In genomic region chr19:10208851-10209250, GRCm38 (mm10) we compare ENCODE assay signal across 29 mouse cellular contexts. TPM values are rescaled to one million over a fixed set of nuclear protein-coding genes. Genes with fewer than 3 reads are reported as not detected.
DNase-seq lines count a peak whose midpoint lies in the region; ATAC-seq lines count a peak whose summit lies in the region.
"Had no signal": no experiment of that assay in that cellular context is flagged by ENCODE, and none has a peak within 500 bp of the region (broad histone marks: within the 10 kb centered on the region; RNA-seq: fewer than 3 reads in every experiment).

No protein-coding gene starts in this region.

- H3K9ac ChIP-seq in heart, embryonic 12.5 days, result no peak overlapping the region
- H3K9ac ChIP-seq: forebrain, embryonic 13.5 days; forebrain, postnatal 0 days; heart, embryonic 15.5 days; hindbrain, embryonic 13.5 days; intestine, embryonic 15.5 days had no signal

- peaks cover 79% of the 10 kb centered on the region for H3K36me3 ChIP-seq in heart, embryonic 12.5 days

- no peak overlapping the region for H3K27ac ChIP-seq in heart, embryonic 12.5 days (ENCODE audit: poor library complexity, severe bottlenecking)
- H3K27ac ChIP-seq: embryonic facial prominence, embryonic 10.5 days; embryonic facial prominence, embryonic 13.5 days; forebrain, embryonic 13.5 days; gastrocnemius, adult 2 months; heart, embryonic 15.5 days; hindbrain, embryonic 10.5 days; hindbrain, embryonic 13.5 days; intestine, embryonic 15.5 days had no signal

- H3K4me2 ChIP-seq in heart, embryonic 12.5 days, result no peak overlapping the region
- H3K4me2 ChIP-seq: embryonic facial prominence, embryonic 13.5 days; forebrain, embryonic 13.5 days; heart, embryonic 11.5 days; heart, embryonic 15.5 days; hindbrain, embryonic 13.5 days; intestine, embryonic 15.5 days had no signal

- no peaks in the 10 kb centered on the region for H3K27me3 ChIP-seq in heart, embryonic 12.5 days (replicated peaks)
- H3K27me3 ChIP-seq: embryonic facial prominence, embryonic 13.5 days; forebrain, embryonic 13.5 days; heart, embryonic 15.5 days; hindbrain, embryonic 13.5 days; intestine, embryonic 15.5 days had no signal

- intact Hi-C loops in heart, postnatal 14 days (cut with DNase I), result no loop called here

- peak; percentile 13 to 37 for DNase-seq in adrenal gland, adult (ENCODE audit: inconsistent age in 2 of 2, low spot score in 1 of 2)
- no peak for DNase-seq in adrenal gland, adult 18-20 months (ENCODE audit: low spot score in 2 of 2)
- DNase-seq in heart, adult 18-20 months, result peak; percentile 63 to 81
- no peak for DNase-seq in heart, postnatal 14 days
- peak; percentile 46 to 49 for DNase-seq in heart, adult 9 months (ENCODE audit: low spot score in 2 of 2)
- DNase-seq in adipocyte (ENCODE audit: low spot score), result peak; percentile 72
- DNase-seq: adrenal gland, adult 8-10 months; adrenal gland, postnatal 25 days; cerebellum, adult 11-12 months; cerebellum, adult 8-10 months; cerebellum, postnatal 10 days; cerebellum, postnatal 36 days; embryo, embryonic 11 days; forebrain, postnatal 0 days; gastrocnemius, adult 2 months; gastrocnemius, postnatal 14 days; kidney, adult 11 months had no signal

- no peak overlapping the region for H3K4me3 ChIP-seq in heart, embryonic 12.5 days
- H3K4me3 ChIP-seq: embryonic facial prominence, embryonic 10.5 days; embryonic facial prominence, embryonic 13.5 days; erythroblast, embryonic 14.5 days; forebrain, embryonic 13.5 days; gastrocnemius, adult 2 months; heart, embryonic 15.5 days; hindbrain, embryonic 10.5 days; hindbrain, embryonic 13.5 days; intestine, embryonic 15.5 days had no signal

- ATAC-seq in heart, embryonic 12.5 days (ENCODE audit: insufficient number of reproducible peaks, low FRiP score), result no peak
- ATAC-seq: activated CD4-positive, CD25-positive, alpha-beta regulatory T cell, adult 4 months; forebrain, embryonic 13.5 days; forebrain, postnatal 0 days; hindbrain, embryonic 16.5 days; intestine, embryonic 15.5 days had no signal

- 85% methylated on average over 3 of the region's 3 CpGs for WGBS in heart, embryonic 12.5 days

- peaks cover 7% of the 10 kb centered on the region; the same call in 1 of the 2 replicates for H3K4me1 ChIP-seq in heart, embryonic 12.5 days (replicated peaks)

- H3K9me3 ChIP-seq in heart, embryonic 12.5 days (replicated peaks), result no peaks in the 10 kb centered on the region
- H3K9me3 ChIP-seq: embryonic facial prominence, embryonic 10.5 days; embryonic facial prominence, embryonic 13.5 days; forebrain, embryonic 13.5 days; heart, embryonic 15.5 days; hindbrain, embryonic 10.5 days; hindbrain, embryonic 13.5 days; intestine, embryonic 15.5 days had no signal

RNA-seq across cellular contexts. Expression of gene Fen1, which starts 4.9 kb away (rescaled TPM):
- total RNA-seq in adrenal gland, adult 18-20 months (2021), result 10 to 100 TPM in 1 of 2 experiments, 1 to 10 TPM in 1; 7.1 to 12.4 TPM
- 1 to 10 TPM; 4.7 to 5.2 TPM for total RNA-seq in heart, adult 18-20 months (2021)
- 1 to 10 TPM; 5.4 to 8.1 TPM for total RNA-seq in heart, postnatal 14 days (2021)
- 59.2 and 59.3 TPM in 2 replicates for polyA plus RNA-seq in heart, embryonic 12.5 days (2016; fragmentation: Nextera tagmentation; extraction: Ambion mirVana)

RNA-seq across cellular contexts. Expression of gene Tmem258, which starts 5.0 kb away (rescaled TPM):
- 100 to 1,000 TPM; 139 to 159 TPM for total RNA-seq in adrenal gland, adult 18-20 months (2021)
- 100 to 1,000 TPM; 138 to 161 TPM for total RNA-seq in heart, adult 18-20 months (2021)
- 100 to 1,000 TPM; 149 to 153 TPM for total RNA-seq in heart, postnatal 14 days (2021)
- polyA plus RNA-seq in heart, embryonic 12.5 days (2016; fragmentation: Nextera tagmentation; extraction: Ambion mirVana), result 389 TPM in 2 replicates

RNA-seq across cellular contexts. Expression of gene Fads1, which starts 26.2 kb away (rescaled TPM):
- 1,000 to 10,000 TPM in 1 of 2 experiments, 100 to 1,000 TPM in 1; 659 to 1,051 TPM for total RNA-seq in adrenal gland, adult 18-20 months (2021)
- total RNA-seq in heart, adult 18-20 months (2021), result 10 to 100 TPM; 23.6 to 26.1 TPM
- total RNA-seq in heart, postnatal 14 days (2021), result 10 to 100 TPM; 23.4 to 23.5 TPM
- 72.1 and 75.0 TPM in 2 replicates for polyA plus RNA-seq in heart, embryonic 12.5 days (2016; fragmentation: Nextera tagmentation; extraction: Ambion mirVana)

RNA-seq across cellular contexts. Expression of gene Myrf, which starts 31.7 kb away (rescaled TPM):
- total RNA-seq in adrenal gland, adult 18-20 months (2021), result 1 to 10 TPM; 2.1 to 2.8 TPM
- total RNA-seq in heart, adult 18-20 months (2021), result 1 to 10 TPM; 4.2 to 6.2 TPM
- total RNA-seq in heart, postnatal 14 days (2021), result 1 to 10 TPM; 7.6 to 7.7 TPM
- polyA plus RNA-seq in heart, embryonic 12.5 days (2016; fragmentation: Nextera tagmentation; extraction: Ambion mirVana), result 16.2 and 16.5 TPM in 2 replicates
- total RNA-seq: gastrocnemius, adult 2 months had no signal

Comparison
In these comparisons a context has a peak if more than half of its experiments do, and no peak if none do; other contexts are left out.
1. DNase-seq: peak in adrenal gland, adult (2 of 2), heart, adult 18-20 months (2 of 2), heart, adult 9 months (2 of 2) and adipocyte (single experiment); none in adrenal gland, adult 18-20 months (0 of 2) and heart, postnatal 14 days (0 of 2).
2. RNA of gene Fads1, which starts 26.2 kb away (total RNA-seq): 659 to 1,051 TPM in adrenal gland, adult 18-20 months; 23.6 to 26.1 TPM in heart, adult 18-20 months and 23.4 to 23.5 TPM in heart, postnatal 14 days; every median in the first group is over 10 times any median in the second.